Mouse (Mus musculus) erythroblast, embryonic 14.5 days (primary cell): Measurements from ENCODE around the gene Plxnc1.

ENCODE experiments used
- GATA1 ChIP-seq: IDR thresholded peaks from 2 replicates; pipeline ENCODE4 v1.6.1; 2012; ENCODE audit warnings: low read length, inconsistent platforms, mixed read lengths
- TAL1 ChIP-seq: IDR thresholded peaks from 3 replicates; pipeline ENCODE4 v1.6.1; 2012; ENCODE audit warnings: low read length, inconsistent platforms, mixed read lengths

GRCm38 (mm10) chr10:94844692-94845091 lies 99.9 kb downstream of the Plxnc1 start:
- TF ChIP-seq GATA1 (no peak), TAL1 (no peak)
